Mouse (Mus musculus): ENCODE results near the gene Gucy2e.

The Gucy2e gene

DNA sequence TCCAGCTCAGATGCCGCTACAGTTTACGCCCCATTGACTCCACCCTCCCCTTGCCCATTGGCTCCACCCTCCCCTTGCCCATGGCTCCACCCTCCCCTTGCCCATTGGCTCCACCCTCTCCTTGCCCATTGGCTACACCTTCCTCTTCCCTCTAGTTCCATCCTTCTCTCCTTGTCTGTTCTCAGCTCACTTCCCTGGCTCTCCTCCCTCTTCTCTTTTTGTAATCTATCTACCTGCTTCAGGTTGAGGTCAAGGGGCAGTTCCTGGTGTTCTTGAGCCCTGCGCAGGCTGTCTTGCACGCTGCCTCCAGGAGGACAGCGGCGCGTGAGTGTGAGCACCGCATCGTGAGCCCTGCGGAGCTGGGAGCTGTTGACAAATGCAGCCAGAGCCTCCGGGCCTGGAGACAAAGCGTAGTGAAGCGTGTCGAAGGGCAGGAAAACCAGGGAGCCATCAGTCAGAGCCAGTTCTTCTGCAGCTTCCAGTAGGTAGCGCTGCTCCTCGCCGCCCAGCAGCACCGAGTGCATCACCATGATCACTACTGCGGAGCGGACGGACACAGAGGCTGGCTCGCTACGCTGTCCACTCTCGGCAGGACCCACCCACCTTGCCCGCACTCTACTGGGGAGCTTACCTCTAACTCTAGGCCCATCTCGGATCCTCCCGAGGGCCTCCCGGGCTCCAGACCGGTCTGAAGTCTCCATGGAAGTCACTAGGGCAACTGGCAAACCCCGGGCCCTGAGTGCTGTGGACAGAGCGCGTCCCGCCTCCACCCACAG is 1.4 kb downstream of the Gucy2e start:
- peak; percentile 78 to 86 for DNase-seq

GRCm38 (mm10) chr11:69233141-69233540 is 3.7 kb downstream of the Gucy2e start:
- DNase-seq = no peak

DNA sequence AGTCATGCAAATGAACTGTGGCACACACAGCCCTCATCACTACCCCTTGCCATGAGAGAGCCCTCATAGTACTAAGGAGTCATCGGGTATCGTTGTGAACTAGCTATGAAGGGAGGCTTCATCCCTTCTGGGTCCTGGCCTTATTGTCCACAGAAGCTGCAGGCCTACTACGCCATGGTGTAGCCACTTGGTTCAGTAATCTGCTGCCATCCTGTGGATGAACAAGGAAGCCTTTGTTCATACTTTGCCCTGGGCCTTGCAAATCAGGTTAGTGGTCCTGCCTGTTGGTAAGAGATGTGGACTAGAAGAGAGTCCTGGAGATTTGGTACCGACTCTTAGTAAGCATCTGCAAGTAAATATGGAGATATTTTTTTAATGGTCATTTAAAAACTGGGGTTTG is 6.4 kb downstream of the Gucy2e start:
- no peak for DNase-seq

GRCm38 (mm10) chr11:69225715-69226114 is 11.1 kb downstream of the Gucy2e start:
- no peak for DNase-seq

- DNase-seq = no peak
These were observed 13.7 kb downstream of the Gucy2e start for GRCm38 (mm10) chr11:69223101-69223500.

DNA sequence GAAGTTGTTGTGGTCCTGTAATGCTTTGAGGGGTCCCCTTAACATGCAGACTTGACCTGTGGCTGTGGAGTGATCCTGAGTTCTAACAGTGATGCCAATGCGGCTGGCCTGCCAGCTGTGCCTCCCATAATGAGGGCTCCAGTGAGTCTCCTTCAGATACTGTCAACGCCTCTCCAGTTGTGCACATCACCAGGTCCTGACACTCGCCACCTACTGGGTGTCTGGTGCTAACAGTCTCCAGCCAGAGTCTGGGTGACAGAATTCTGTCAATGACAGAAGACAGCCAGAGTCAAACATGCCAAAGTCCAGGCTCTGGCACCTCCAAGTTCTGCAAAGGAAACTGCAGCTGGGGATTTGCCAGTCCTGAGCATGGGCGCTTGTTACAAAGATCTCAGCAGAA is 15.8 kb downstream of the Gucy2e start:
- no peak for DNase-seq

- DNase-seq = no peak
These were observed 18.2 kb downstream of the Gucy2e start for GRCm38 (mm10) chr11:69218661-69219060.

GRCm38 (mm10) chr11:69217411-69217810 is 19.4 kb downstream of the Gucy2e start:
- no peak for DNase-seq

DNA sequence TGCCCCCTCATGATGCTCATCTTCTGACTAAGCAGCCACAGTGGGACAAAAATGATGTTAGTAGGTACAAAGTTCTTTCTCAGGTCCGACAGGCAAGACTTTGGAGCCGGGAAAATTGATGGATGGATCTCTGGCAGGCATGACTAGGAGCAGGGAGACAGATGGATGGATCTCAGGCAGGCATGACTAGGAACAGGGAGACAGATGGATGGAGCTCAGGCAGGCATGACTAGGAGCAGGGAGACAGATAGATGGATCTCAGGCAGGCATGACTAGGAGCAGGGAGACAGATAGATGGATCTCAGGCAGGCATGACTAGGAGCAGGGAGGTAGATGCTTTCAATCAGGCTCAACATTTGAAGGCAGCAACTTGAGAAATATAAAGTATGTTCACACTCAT is 25.4 kb downstream of the Gucy2e start:
- peak; percentile 65 to 74 for DNase-seq

- DNase-seq = no peak
These were observed 34.2 kb downstream of the Gucy2e start for GRCm38 (mm10) chr11:69202469-69203230.

GRCm38 (mm10) chr11:69200231-69200630 is 36.6 kb downstream of the Gucy2e start:
- DNase-seq = no peak

DNA sequence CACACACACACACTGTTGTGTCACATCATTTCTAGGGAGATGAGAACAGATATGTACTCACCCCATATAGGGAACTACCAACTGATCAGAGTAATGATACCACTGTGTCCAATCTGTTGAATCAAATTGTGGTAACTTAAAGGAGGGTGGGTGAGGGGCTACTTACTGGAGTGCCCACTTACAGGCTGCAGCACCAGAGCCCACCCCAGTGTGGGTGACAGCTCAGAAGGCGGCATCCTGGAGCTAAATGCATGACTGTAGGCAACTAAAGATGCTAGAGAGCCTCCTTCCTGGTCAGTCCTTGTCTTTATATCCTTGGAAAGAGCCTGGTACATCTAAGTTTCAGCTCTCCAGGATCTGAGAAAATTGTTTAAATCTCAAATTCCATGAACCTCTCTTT is 37.6 kb downstream of the Gucy2e start:
- no peak for DNase-seq

DNA sequence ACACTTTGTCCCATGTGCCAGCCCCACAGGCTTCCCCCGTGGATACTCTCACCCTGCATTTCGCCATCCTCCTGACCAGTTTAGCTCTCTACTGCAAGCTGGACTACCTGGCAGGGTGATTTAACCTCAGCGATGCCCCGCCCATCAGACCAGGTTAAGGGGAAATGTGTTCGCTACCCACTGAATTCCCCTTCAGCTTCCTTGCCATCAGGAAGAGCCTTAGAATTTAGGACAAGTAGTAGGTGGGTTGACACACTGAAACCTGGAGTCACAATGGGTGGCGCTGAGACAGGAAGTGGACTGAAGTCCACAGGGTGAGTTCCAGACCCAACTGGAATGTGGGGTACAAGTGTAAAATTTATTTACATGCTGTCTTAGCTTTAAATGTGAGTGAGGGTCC is 39.1 kb downstream of the Gucy2e start, which contains the start of gene Alox8:
Gene Alox8, minus strand, starts transcription at position 101 of the 400 bp plus-strand sequence.
- DNase-seq = peak in 1 of 2 experiments; percentile 11

DNA sequence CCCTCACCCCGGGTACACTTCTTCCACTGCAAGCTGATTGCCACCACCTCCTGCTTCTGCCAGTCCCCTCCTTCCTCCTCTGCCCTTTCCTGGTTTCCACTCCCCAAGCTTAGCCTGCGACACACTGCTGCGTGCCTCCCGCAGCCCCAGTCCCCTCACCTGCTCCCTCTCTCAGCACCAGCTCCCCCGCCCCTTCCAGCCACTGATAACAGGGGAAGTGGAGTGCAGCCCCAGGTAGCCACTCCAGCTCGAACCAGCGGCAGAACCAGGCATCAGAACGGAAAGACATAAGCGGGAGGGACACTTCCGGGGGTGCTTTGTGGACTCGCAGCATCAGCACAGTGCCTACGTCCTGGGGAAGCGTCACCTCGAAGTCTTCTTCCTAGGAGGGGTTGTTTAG is 39.6 kb downstream of the Gucy2e start:
- peak in 1 of 2 experiments; percentile 12 for DNase-seq

DNA sequence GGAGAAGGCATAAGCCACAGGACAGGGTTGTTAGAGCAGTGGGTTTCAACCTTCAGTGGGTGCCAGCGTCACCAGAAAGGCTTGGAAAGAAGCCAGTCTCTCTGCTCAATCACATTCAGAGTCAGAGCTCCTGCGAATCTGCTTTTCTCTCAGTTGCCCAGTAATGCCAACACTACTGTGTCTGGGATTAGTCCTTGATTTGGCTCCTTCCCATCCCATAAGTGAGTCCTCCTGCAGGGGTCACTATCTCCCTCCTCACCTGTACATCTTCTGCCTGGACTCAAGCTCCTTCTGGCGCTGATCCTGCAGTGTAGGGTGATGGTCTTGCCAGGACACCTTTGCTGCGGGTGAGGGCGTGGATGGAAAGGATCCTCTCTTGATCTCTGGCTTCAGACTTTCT is 40.1 kb downstream of the Gucy2e start:
- peak; percentile 52 to 59 for DNase-seq

- peak; percentile 50 to 52 for DNase-seq
These were observed 44.0 kb downstream of the Gucy2e start for GRCm38 (mm10) chr11:69192840-69193239.

GRCm38 (mm10) chr11:69185936-69186335 is 50.9 kb downstream of the Gucy2e start:
- DNase-seq = no peak

GRCm38 (mm10) chr11:69185031-69185430 is 51.8 kb downstream of the Gucy2e start:
- DNase-seq = no peak

DNA sequence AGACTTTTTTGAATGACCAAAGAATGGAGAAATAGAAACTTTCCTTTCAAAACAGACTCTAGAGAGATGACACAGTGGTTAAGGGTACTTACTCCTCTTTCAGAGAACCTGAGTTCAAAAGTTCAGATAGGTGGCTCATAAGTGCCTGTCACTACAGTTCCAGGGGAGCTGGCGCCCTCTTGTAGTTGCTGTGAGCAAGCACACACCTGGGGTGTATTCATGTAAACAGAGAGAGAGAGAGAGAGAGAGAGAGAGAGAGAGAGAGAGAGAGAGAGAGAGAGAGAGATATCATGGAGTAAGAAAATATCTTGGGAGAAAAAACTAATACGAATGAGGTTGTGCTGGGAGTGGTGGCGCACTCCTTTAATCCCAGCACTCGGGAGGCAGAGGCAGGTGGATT is 56.7 kb downstream of the Gucy2e start:
- no peak for DNase-seq

- DNase-seq = no peak
These were observed 57.3 kb downstream of the Gucy2e start for GRCm38 (mm10) chr11:69179512-69179911.

GRCm38 (mm10) chr11:69178525-69178924 is 58.3 kb downstream of the Gucy2e start:
- DNase-seq = no peak

DNA sequence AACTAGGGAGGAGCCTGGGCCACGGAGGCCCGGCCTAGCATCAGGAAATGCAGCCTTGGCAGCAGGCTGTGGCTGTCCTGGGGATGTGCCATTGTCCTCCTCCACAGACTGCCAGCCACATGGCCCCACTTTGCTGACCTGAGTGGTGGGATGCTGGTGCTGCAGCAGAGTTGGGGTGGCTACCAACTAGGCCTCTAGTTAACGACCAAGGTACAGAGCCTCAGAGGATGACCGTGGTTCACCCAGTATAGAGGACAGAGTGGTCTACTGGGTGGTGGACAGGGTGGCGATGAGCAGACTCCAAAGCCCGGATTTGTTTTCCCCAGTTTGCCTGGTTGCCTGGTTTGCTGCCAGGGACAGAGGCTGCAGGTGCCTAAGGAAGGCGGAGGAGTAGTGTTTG is 62.1 kb downstream of the Gucy2e start:
- no peak for DNase-seq

DNA sequence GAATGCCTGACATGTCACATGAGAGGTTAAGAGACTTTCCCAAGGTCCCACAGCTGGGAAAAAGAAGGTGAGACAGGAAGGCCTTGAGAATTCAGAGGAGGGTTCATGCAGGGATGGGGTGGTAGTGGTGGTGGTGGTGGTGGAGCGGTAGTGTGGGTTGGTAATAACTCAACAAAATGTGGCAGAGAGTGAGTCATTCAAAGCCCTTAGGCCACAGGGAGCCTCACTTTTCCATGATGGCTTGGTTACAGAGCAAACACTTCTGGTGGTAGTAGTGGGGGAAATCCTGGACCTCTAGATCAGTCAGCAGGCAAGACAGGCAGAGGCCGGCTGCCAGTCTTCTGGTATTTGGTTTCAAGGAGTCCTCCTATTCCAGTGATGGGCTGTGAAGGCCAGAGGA is 64.2 kb downstream of the Gucy2e start:
- no peak for DNase-seq

DNA sequence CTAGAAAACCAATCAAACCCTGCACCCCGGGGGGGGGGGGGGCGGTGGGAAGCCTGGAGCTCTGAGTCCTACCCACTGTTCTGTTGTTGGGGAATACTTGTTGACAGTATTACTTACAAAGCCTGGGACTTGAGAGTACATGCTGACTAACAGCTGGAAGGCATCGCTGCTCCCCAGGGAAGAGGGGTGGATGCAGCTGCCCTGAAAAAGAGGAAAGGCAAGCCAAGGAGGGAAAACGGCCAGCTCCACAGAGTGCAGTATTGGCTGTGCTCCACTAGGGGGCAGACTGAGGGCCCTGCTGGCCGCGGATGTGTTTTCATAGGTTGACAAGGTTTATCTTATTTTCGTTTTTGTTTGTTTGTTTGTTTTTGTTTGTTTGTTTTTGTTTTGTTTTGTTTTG is 65.2 kb downstream of the Gucy2e start:
- peak; percentile 51 to 60 for DNase-seq

Measured in cerebellum, postnatal 36 days (tissue).